Mouse (Mus musculus) neural tube, embryonic 11.5 days (tissue): ENCODE results near the gene Cenpv. TPM values are rescaled to one million over a fixed set of nuclear protein-coding genes. Genes with fewer than 3 reads are reported as not detected.

ENCODE experiments used
- ATAC-seq: fragments of 200-750 bp; cut with Nextera tagmentation; 2 replicates; pipeline ENCODE4 v1.8.0; 2017; ENCODE audit warnings: moderate number of reproducible peaks, mild to moderate bottlenecking, moderate TSS enrichment, moderate library complexity; ENCODE audit not compliant: insufficient read depth, low FRiP score, low TSS enrichment
- DNase-seq: peaks from one replicate; pipeline ENCODE4 v3.0.0-alpha.2; 2015; ENCODE audit warnings: low spot score
- H3K27ac ChIP-seq: fragments of 300-500 bp; sonication (generic); 2 replicates; pipeline ENCODE4 v1.5.1; 2014; ENCODE audit warnings: low read depth, mild to moderate bottlenecking, low read length
- H3K27me3 ChIP-seq: fragments of 300-500 bp; sonication (generic); 2 replicates; pipeline ENCODE4 v1.6.1; 2014; ENCODE audit warnings: mild to moderate bottlenecking, low read length, mixed read lengths; ENCODE audit not compliant: control insufficient read depth, insufficient read depth
- H3K36me3 ChIP-seq: fragments of 300-500 bp; sonication (generic); 2 replicates; pipeline ENCODE4 v1.6.1; 2014; ENCODE audit warnings: mild to moderate bottlenecking, low read length, moderate library complexity, mixed read lengths; ENCODE audit not compliant: control insufficient read depth, insufficient read depth
- H3K4me1 ChIP-seq: fragments of 300-500 bp; sonication (generic); 2 replicates; pipeline ENCODE4 v1.6.1; 2014; ENCODE audit warnings: low read length, mixed read lengths; ENCODE audit not compliant: control insufficient read depth, insufficient read depth
- H3K4me2 ChIP-seq: fragments of 300-500 bp; sonication (generic); 2 replicates; pipeline ENCODE4 v1.6.1; 2014; ENCODE audit warnings: low read depth, mild to moderate bottlenecking, moderate library complexity
- H3K4me3 ChIP-seq: fragments of 300-500 bp; sonication (generic); 2 replicates; pipeline ENCODE4 v1.5.1; 2014; ENCODE audit warnings: low read depth, low read length
- H3K9ac ChIP-seq: fragments of 300-500 bp; sonication (generic); 2 replicates; pipeline ENCODE4 v1.6.1; 2014; ENCODE audit warnings: mild to moderate bottlenecking, low read length
- H3K9me3 ChIP-seq: fragments of 300-500 bp; sonication (generic); 2 replicates; pipeline ENCODE4 v1.6.1; 2016; ENCODE audit warnings: low read length; ENCODE audit not compliant: control insufficient read depth
- WGBS: fragments of 180-500 bp; shearing (Covaris S2); extraction: QIAGEN DNeasy Blood & Tissue Kit; methylation state at CpG from one replicate; pipeline ENCODE4 v1.1.7; 2014; 5-methylcytosine and 5-hydroxymethylcytosine counted together
- polyA plus RNA-seq: library from polyadenylated mRNA; unstranded; fragments of >200 nt; fragmentation: Nextera tagmentation; extraction: Ambion mirVana; gene quantifications from 2 replicates; pipeline ENCODE4 v1.2.1, GENCODE M21; 2014

The Cenpv gene
- polyA plus RNA-seq, 1 experiment from 2014 or later: 66.7 TPM

GRCm38 (mm10) chr11:62550227-62550685 is 11.2 kb upstream of the Cenpv start:
- WGBS: 8% methylated on average over 11 of the region's 11 CpGs
- H3K36me3 ChIP-seq: no peaks in the 10 kb centered on the region
- H3K4me1 ChIP-seq: peaks cover 22% of the 10 kb centered on the region
- peak overlapping the region; percentile 97 for H3K27ac ChIP-seq
- H3K9ac ChIP-seq: peak overlapping the region; percentile 98
- no peaks in the 10 kb centered on the region for H3K27me3 ChIP-seq
- peak overlapping the region; percentile 93 for H3K4me2 ChIP-seq
- DNase-seq: peak; percentile 66
- H3K4me3 ChIP-seq: peak overlapping the region; percentile 75
- H3K9me3 ChIP-seq: no peaks in the 10 kb centered on the region
- ATAC-seq: peak; percentile 15; the same call in 1 of the 2 replicates

GRCm38 (mm10) chr11:62549782-62550181 is 10.7 kb upstream of the Cenpv start:
- H3K36me3 ChIP-seq: no peaks in the 10 kb centered on the region
- peak overlapping the region; percentile 93 for H3K4me2 ChIP-seq
- DNase-seq (peak; percentile 18), ATAC-seq (no peak)
- H3K27me3 ChIP-seq: no peaks in the 10 kb centered on the region
- peaks cover 19% of the 10 kb centered on the region for H3K4me1 ChIP-seq
- H3K9ac ChIP-seq: peak overlapping the region; percentile 98
- peak overlapping the region; percentile 97 for H3K27ac ChIP-seq
- WGBS: 30% methylated on average over 5 of the region's 5 CpGs
- peak overlapping the region; percentile 75 for H3K4me3 ChIP-seq
- H3K9me3 ChIP-seq: no peaks in the 10 kb centered on the region

GRCm38 (mm10) chr11:62543991-62544390 is 4.9 kb upstream of the Cenpv start:
- Histone ChIP-seq H3K4me3 (no peak overlapping the region), H3K27ac (no peak overlapping the region), H3K4me1 (no peaks in the 10 kb centered on the region), H3K9ac (no peak overlapping the region), H3K36me3 (no peaks in the 10 kb centered on the region), H3K9me3 (no peaks in the 10 kb centered on the region), H3K4me2 (no peak overlapping the region), H3K27me3 (0 out of 2 replicates have a peak, but pooled peaks cover 2% of the 10 kb centered on the region)
- 93% methylated on average over 3 of the region's 3 CpGs for WGBS
- no peak for ATAC-seq
- DNase-seq: no peak

GRCm38 (mm10) chr11:62541581-62541980 is 2.5 kb upstream of the Cenpv start:
- no peak for DNase-seq
- H3K9me3 ChIP-seq: no peaks in the 10 kb centered on the region
- H3K36me3 ChIP-seq: no peaks in the 10 kb centered on the region
- no peaks in the 10 kb centered on the region for H3K4me1 ChIP-seq
- ATAC-seq: no peak
- no peak overlapping the region for H3K9ac ChIP-seq
- H3K27ac ChIP-seq: no peak overlapping the region
- WGBS: 82% methylated on average over 8 of the region's 8 CpGs
- H3K27me3 ChIP-seq: 0 out of 2 replicates have a peak, but pooled peaks cover 2% of the 10 kb centered on the region
- no peak overlapping the region for H3K4me2 ChIP-seq
- no peak overlapping the region for H3K4me3 ChIP-seq

GRCm38 (mm10) chr11:62540969-62541368 is 1.9 kb upstream of the Cenpv start:
- no peaks in the 10 kb centered on the region for H3K36me3 ChIP-seq
- H3K27ac ChIP-seq: no peak overlapping the region
- no peaks in the 10 kb centered on the region for H3K4me1 ChIP-seq
- WGBS: 62% methylated on average over 2 of the region's 2 CpGs
- no peak overlapping the region for H3K4me2 ChIP-seq
- no peak overlapping the region for H3K4me3 ChIP-seq
- H3K9me3 ChIP-seq: no peaks in the 10 kb centered on the region
- DNase-seq: no peak
- 0 out of 2 replicates have a peak, but pooled peaks cover 2% of the 10 kb centered on the region for H3K27me3 ChIP-seq
- no peak overlapping the region for H3K9ac ChIP-seq
- ATAC-seq: no peak

GRCm38 (mm10) chr11:62540167-62540566 is 1.1 kb upstream of the Cenpv start:
- Histone ChIP-seq H3K4me2 (no peak overlapping the region), H3K36me3 (no peaks in the 10 kb centered on the region), H3K4me1 (no peaks in the 10 kb centered on the region), H3K27ac (no peak overlapping the region), H3K9me3 (no peaks in the 10 kb centered on the region), H3K9ac (no peak overlapping the region), H3K4me3 (no peak overlapping the region), H3K27me3 (0 out of 2 replicates have a peak, but pooled peaks cover 2% of the 10 kb centered on the region)
- DNase-seq: no peak
- 83% methylated on average over 7 of the region's 7 CpGs for WGBS
- ATAC-seq: no peak

- Histone ChIP-seq H3K36me3 (no peaks in the 10 kb centered on the region), H3K27ac (peak overlapping the region; percentile 63), H3K4me2 (peak overlapping the region; percentile 70), H3K4me1 (no peaks in the 10 kb centered on the region), H3K9ac (peak overlapping the region; percentile 85), H3K27me3 (0 out of 2 replicates have a peak, but pooled peaks cover 2% of the 10 kb centered on the region), H3K4me3 (peak overlapping the region; percentile 68), H3K9me3 (no peaks in the 10 kb centered on the region)
- under 1% methylated on average over 71 of the region's 73 CpGs for WGBS
- ATAC-seq (peak; percentile 78), DNase-seq (peak; percentile 68)
Observed at GRCm38 (mm10) chr11:62538321-62539088, 556 bp downstream of the Cenpv start.

- H3K9ac ChIP-seq: 0 out of 2 replicates have a peak overlapping the region, but pooled peaks have one; percentile 2
- H3K4me1 ChIP-seq: no peaks in the 10 kb centered on the region
- H3K27me3 ChIP-seq: 0 out of 2 replicates have a peak, but pooled peaks cover 2% of the 10 kb centered on the region
- no peak for ATAC-seq
- H3K4me2 ChIP-seq: peak overlapping the region; percentile 70
- 27% methylated on average over 7 of the region's 7 CpGs for WGBS
- H3K27ac ChIP-seq: no peak overlapping the region
- H3K4me3 ChIP-seq: peak overlapping the region; percentile 68; the same call in 1 of the 2 replicates
- H3K9me3 ChIP-seq: no peaks in the 10 kb centered on the region
- H3K36me3 ChIP-seq: no peaks in the 10 kb centered on the region
- no peak for DNase-seq
Observed at GRCm38 (mm10) chr11:62537590-62537989, 1.5 kb downstream of the Cenpv start.
